Mouse (Mus musculus): Measurements from ENCODE around the gene Tmem135. TPM values are rescaled to one million over a fixed set of nuclear protein-coding genes. Genes with fewer than 3 reads are reported as not detected.

Gene Tmem135
- polyA plus RNA-seq, 1 experiment from 2014 or later = 37.3 TPM

DNA sequence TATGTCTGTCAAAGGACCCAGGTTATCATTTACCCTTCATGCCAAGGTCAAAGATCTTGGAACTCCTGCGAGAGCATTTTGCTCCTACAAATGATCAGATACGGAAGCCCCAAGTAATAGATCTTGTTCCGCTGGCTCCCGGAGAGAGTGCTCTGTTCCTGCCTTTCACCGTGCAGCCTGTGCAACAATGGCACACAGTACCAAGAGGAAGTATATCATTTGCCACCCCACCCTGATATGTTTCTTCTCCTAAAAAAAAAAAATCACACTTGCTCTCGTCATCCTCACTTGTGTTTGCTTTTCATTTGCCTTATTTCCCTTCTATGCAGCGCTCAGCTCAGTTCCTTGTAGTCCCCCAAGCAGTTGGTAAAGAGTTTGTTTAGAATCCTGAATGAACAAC is 8.1 kb upstream of the Tmem135 start:
- WGBS = 64% methylated on average over 7 of the region's 7 CpGs
- Histone ChIP-seq H3K9me3 (no peaks in the 10 kb centered on the region), H3K4me2 (no peak overlapping the region), H3K36me3 (0 out of 2 replicates have a peak, but pooled peaks cover 10% of the 10 kb centered on the region), H3K4me1 (peaks cover 48% of the 10 kb centered on the region), H3K27me3 (replicated peaks) (no peaks in the 10 kb centered on the region), H3K4me3 (replicated peaks) (no peak overlapping the region), H3K27ac (peak overlapping the region; percentile 35; the same call in 1 of the 2 replicates), H3K9ac (no peak overlapping the region)
- ATAC-seq (ENCODE audit: insufficient read depth, low FRiP score, low read depth) = no peak

DNA sequence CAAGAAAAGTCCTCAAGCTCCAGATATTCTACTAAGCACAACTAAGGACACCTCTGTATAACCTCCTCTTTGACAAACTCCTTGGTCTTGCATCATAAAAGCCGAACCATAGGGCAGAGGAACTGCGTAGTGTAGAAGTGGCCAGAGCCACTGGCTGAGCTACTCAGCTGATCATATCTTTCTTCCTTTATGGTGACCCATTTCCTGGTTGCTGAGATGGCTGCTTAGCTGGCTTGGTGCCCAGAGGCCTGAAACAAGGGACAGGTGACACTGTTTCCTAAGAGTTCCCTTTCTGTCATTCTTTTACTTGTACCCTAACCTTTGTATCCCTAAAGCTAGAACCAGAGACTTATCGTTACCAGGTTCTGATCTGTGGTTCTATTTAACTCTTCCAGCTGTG is 7.3 kb upstream of the Tmem135 start:
- Histone ChIP-seq H3K4me1 (peaks cover 52% of the 10 kb centered on the region), H3K27ac (peak overlapping the region; percentile 4; the same call in 1 of the 2 replicates), H3K9ac (no peak overlapping the region), H3K36me3 (0 out of 2 replicates have a peak, but pooled peaks cover 12% of the 10 kb centered on the region), H3K4me2 (no peak overlapping the region), H3K9me3 (no peaks in the 10 kb centered on the region), H3K27me3 (replicated peaks) (no peaks in the 10 kb centered on the region), H3K4me3 (replicated peaks) (no peak overlapping the region)
- peak; percentile 37; the same call in 1 of the 2 replicates for ATAC-seq (ENCODE audit: insufficient read depth, low FRiP score, low read depth)
- 84% methylated on average over 3 of the region's 3 CpGs for WGBS

DNA sequence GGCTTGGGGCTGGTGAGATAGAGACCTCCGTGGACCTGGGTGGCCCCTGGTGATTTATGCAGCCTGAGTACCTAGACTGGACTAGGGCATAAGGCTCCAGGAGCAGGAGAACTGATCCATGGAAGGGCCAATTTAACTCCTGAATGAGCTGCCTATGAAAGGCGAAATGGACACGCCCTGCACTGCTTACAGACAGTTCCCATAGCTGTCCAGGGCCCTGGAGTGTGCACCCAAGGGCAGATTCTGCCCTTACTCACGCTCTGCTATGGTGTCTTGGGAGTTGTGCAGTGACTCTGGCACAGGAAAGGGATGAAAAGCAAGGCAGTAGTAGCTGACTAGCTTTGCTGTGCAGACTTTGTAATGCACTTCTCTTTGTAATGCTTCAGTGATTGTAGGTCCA is 6.3 kb upstream of the Tmem135 start:
- Histone ChIP-seq H3K27ac (no peak overlapping the region), H3K36me3 (0 out of 2 replicates have a peak, but pooled peaks cover 12% of the 10 kb centered on the region), H3K9me3 (no peaks in the 10 kb centered on the region), H3K9ac (no peak overlapping the region), H3K4me1 (peaks cover 52% of the 10 kb centered on the region), H3K4me2 (no peak overlapping the region), H3K27me3 (replicated peaks) (no peaks in the 10 kb centered on the region), H3K4me3 (replicated peaks) (no peak overlapping the region)
- ATAC-seq (ENCODE audit: insufficient read depth, low FRiP score, low read depth) = no peak
- 68% methylated on average over 4 of the region's 4 CpGs for WGBS

DNA sequence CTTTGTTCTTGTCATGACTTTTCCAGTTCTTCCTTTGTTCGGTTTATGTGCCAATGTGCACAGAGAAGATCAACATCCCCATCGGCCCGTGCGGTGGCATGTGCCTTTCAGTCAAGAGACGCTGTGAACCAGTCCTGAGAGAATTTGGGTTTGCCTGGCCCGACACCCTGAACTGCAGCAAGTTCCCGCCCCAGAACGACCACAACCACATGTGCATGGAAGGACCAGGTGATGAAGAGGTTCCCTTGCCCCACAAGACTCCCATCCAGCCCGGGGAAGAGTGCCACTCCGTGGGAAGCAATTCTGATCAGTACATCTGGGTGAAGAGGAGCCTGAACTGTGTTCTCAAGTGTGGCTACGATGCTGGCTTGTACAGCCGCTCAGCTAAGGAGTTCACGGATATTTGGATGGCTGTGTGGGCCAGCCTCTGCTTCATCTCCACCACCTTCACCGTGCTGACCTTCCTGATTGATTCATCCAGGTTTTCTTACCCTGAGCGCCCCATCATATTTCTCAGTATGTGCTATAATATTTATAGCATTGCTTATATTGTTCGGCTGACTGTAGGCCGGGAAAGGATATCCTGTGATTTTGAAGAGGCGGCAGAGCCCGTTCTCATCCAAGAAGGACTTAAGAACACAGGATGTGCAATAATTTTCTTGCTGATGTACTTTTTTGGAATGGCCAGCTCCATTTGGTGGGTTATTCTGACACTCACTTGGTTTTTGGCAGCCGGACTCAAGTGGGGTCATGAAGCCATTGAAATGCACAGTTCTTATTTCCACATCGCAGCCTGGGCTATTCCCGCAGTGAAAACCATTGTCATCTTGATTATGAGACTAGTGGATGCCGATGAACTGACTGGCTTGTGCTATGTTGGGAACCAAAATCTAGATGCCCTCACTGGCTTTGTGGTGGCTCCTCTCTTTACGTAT is 3.3 kb upstream of the Tmem135 start:
- Histone ChIP-seq H3K36me3 (0 out of 2 replicates have a peak, but pooled peaks cover 12% of the 10 kb centered on the region), H3K27ac (peak overlapping the region; percentile 55; the same call in 1 of the 2 replicates), H3K27me3 (replicated peaks) (no peaks in the 10 kb centered on the region), H3K9me3 (no peaks in the 10 kb centered on the region), H3K4me2 (peak overlapping the region; percentile 35), H3K4me3 (replicated peaks) (peak overlapping the region; percentile 10), H3K4me1 (peaks cover 46% of the 10 kb centered on the region), H3K9ac (no peak overlapping the region)
- no peak for ATAC-seq (ENCODE audit: insufficient read depth, low FRiP score, low read depth)
- WGBS = 73% methylated on average over 24 of the region's 24 CpGs

DNA sequence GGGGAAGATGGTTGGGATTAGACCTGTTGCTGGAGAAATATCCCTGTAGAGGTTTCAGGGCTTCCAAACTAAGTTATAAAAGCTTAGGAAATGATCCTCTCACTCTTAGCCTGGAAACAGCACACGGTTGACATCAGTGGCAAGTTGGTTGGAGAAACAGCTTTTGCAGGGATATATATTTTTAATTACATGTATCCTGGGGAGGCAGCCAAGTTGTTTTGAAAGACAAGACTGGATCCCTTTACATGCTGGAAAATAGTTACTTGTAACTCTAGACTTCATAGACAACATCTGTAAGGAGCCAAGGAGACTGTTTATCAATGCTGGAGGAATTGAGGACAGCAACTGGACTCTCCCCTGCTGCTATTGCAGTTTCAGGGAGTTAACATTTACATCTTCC is 2.0 kb upstream of the Tmem135 start:
- Histone ChIP-seq H3K27me3 (replicated peaks) (no peaks in the 10 kb centered on the region), H3K4me2 (peak overlapping the region; percentile 47), H3K9ac (peak overlapping the region; percentile 26; the same call in 1 of the 2 replicates), H3K4me1 (peaks cover 34% of the 10 kb centered on the region), H3K4me3 (replicated peaks) (peak overlapping the region; percentile 38), H3K27ac (peak overlapping the region; percentile 45), H3K36me3 (0 out of 2 replicates have a peak, but pooled peaks cover 12% of the 10 kb centered on the region), H3K9me3 (no peaks in the 10 kb centered on the region)
- no peak for ATAC-seq (ENCODE audit: insufficient read depth, low FRiP score, low read depth)
- 31% methylated on average over 1 of the region's 1 CpGs for WGBS

DNA sequence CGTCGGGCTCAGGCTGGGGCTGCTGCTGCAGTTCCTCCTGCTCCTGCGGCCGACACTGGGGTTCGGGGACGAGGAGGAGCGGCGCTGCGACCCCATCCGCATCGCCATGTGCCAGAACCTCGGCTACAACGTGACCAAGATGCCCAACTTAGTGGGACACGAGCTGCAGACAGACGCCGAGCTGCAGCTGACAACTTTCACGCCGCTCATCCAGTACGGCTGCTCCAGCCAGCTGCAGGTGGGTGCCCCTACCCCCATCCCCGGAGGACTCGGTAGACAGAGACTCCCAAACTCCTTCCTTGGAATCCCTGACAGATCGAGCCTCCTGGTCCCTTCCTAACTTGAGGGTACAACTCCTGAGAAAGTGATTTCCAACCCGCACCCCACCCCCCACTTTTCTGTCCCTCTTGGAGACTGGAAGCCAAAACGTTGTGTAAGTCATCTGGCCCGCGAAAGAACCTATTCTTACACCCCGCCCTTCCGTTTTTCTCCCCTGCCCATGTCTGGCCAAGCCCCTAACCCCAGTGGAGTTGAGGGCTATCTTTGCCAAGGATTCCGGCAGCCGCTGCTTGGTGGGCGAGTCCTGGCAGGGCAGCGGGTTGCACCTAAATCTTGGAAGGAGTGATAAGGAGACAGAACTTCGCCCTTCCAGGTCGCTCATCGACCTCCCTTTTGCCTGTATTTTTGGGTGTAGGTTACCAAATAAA is 865 bp upstream of the Tmem135 start:
- peak overlapping the region; percentile 78 for H3K27ac ChIP-seq
- peak overlapping the region; percentile 88 for H3K4me3 ChIP-seq (replicated peaks)
- 0 out of 2 replicates have a peak, but pooled peaks cover 8% of the 10 kb centered on the region for H3K36me3 ChIP-seq
- H3K27me3 ChIP-seq (replicated peaks) = no peaks in the 10 kb centered on the region
- H3K9ac ChIP-seq = peak overlapping the region; percentile 62
- under 1% methylated on average over 35 of the region's 35 CpGs for WGBS
- H3K4me1 ChIP-seq = peaks cover 24% of the 10 kb centered on the region
- no peak for ATAC-seq (ENCODE audit: insufficient read depth, low FRiP score, low read depth)
- H3K4me2 ChIP-seq = peak overlapping the region; percentile 79
- H3K9me3 ChIP-seq = no peaks in the 10 kb centered on the region

DNA sequence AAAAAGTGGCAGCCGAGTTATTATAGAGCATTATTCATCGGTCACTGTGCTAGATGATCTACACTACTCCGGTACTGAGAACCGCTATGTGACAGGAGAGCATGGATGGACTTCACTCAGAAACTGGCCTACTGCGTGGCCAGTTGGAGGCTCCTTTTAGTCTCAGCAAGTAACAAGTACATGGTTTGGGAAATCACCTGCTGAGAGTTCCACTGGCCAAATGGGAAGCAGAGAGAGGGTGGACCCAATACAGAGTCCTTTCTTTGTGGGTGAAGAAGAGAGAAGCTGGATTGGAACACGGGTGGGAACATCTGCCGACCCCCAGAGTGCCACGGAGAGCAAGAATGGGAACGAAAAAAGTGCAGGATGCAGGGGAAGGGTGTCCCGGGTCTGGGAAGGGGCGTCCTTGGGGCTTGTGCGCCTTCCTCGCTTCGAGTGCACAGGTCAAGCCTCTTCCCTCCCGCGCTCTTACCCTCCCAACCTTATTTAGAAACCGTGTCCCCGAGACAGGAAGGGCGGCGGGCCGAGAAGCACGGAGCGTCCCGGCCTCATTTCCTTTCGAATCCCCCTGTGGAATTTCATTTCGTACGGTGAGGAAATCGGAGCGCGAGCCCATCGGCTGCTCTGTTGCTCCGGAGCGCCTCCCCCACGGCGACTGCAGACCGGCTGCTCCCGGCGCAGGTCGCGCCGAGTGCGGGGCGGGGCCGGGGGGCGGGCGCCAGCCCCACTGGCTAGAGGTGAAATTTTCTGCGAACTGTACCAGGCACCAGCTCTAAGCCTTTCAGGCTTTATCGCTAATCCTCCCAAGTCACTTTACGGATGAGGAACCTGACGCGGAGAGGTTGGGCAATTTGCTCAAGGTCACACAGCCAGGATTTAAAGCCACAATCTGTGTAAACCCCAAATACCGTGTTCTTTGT is 709 bp downstream of the Tmem135 start:
- H3K4me3 ChIP-seq (replicated peaks) = peak overlapping the region; percentile 88
- no peaks in the 10 kb centered on the region for H3K27me3 ChIP-seq (replicated peaks)
- 0 out of 2 replicates have a peak, but pooled peaks cover 8% of the 10 kb centered on the region for H3K36me3 ChIP-seq
- peak overlapping the region; percentile 30; the same call in 1 of the 2 replicates for H3K9ac ChIP-seq
- peak; percentile 85 for ATAC-seq (ENCODE audit: insufficient read depth, low FRiP score, low read depth)
- WGBS = 3% methylated on average over 52 of the region's 52 CpGs
- H3K9me3 ChIP-seq = no peaks in the 10 kb centered on the region
- peak overlapping the region; percentile 79 for H3K4me2 ChIP-seq
- peak overlapping the region; percentile 86 for H3K27ac ChIP-seq
- H3K4me1 ChIP-seq = peaks cover 13% of the 10 kb centered on the region

DNA sequence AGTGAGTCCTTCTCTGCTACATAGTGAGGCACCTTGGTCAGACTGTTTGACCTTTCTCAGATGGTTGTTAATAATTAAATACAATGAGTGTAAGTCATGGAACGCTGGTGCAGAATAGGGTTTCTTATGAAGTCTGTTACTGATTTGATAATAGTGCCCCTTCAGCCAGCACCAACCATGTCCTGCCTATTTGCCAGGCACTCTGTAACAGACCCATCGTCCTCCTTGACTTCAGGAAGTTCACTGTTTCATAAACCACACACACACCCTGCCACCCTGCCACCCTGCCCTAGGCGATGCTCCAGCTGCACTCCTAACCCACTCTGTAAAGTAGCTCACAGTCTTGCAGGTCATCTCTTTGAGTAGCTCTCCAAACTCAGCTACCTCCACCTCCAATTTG is 2.1 kb downstream of the Tmem135 start:
- Histone ChIP-seq H3K4me3 (replicated peaks) (no peak overlapping the region), H3K27ac (no peak overlapping the region), H3K27me3 (replicated peaks) (no peaks in the 10 kb centered on the region), H3K9me3 (no peaks in the 10 kb centered on the region), H3K4me2 (0 out of 2 replicates have a peak overlapping the region, but pooled peaks have one; percentile 0), H3K9ac (no peak overlapping the region), H3K36me3 (no peaks in the 10 kb centered on the region), H3K4me1 (peaks cover 2% of the 10 kb centered on the region)
- 70% methylated on average over 3 of the region's 3 CpGs for WGBS
- ATAC-seq (ENCODE audit: insufficient read depth, low FRiP score, low read depth) = no peak

DNA sequence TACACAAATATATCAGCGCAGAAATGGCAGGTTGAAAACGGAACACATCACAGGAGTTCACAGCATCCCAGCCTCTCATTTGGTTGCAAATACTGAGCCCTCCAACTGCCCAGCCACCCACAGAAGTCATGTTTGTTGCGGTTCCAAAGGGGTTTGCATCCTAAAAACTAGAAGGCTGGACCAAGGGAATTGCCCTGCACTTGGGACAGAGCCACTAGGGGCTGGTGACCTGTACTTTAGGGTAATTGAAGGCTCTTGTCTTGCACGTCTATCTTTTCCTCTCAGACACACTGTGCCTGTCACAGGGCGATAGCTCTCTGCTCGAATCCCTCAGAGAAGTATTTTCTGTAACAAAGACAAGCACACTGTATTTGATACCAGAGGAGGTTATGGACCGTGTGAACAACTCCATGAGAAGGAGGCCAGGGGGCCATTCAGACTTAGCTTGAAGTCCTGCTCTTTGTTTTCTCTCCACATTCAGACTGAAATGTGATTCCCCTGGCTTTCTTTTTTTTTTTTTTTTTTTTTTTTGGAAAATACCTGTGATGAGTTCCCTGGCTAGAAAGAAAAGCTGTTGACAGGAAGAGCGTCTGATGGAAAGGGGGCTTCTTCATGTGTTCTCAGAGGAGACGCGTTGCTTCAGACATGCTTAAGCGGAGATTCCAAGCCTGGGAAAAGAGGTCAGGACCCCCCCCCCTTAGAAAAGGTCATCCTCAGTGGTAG is 2.7 kb downstream of the Tmem135 start:
- Histone ChIP-seq H3K27ac (no peak overlapping the region), H3K4me3 (replicated peaks) (no peak overlapping the region)
- 64% methylated on average over 11 of the region's 11 CpGs for WGBS

DNA sequence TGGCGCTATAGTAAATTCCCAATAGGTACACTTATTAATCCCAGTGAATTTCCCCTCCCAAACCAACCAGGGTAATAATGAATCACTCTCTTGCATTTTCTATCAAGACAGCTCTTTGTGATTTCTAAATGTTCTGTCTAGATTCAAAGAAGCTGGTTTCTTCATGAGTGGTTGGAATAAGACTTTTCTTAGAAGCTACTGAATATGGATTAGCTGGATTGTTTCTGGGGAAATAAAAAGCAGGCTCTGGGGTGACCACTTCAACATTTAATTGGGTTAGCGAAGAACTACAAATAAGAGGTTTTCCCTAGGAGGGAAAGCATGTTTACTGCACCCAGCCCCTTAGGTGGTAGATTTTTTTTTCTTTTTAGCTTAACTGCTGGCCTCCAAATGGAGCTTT is 3.3 kb downstream of the Tmem135 start:
- Histone ChIP-seq H3K27me3 (replicated peaks) (no peaks in the 10 kb centered on the region), H3K9me3 (no peaks in the 10 kb centered on the region), H3K4me2 (no peak overlapping the region), H3K4me1 (no peaks in the 10 kb centered on the region), H3K36me3 (no peaks in the 10 kb centered on the region), H3K9ac (no peak overlapping the region), H3K27ac (no peak overlapping the region), H3K4me3 (replicated peaks) (no peak overlapping the region)
- 95% methylated on average over 2 of the region's 2 CpGs for WGBS
- no peak for ATAC-seq (ENCODE audit: insufficient read depth, low FRiP score, low read depth)

More for the DNA sequence above, 2.7 kb downstream of the Tmem135 start:
- Histone ChIP-seq H3K27me3 (replicated peaks) (no peaks in the 10 kb centered on the region), H3K9me3 (no peaks in the 10 kb centered on the region), H3K36me3 (no peaks in the 10 kb centered on the region), H3K4me1 (no peaks in the 10 kb centered on the region), H3K4me2 (0 out of 2 replicates have a peak overlapping the region, but pooled peaks have one; percentile 0), H3K9ac (no peak overlapping the region)
- ATAC-seq (ENCODE audit: insufficient read depth, low FRiP score, low read depth) = no peak

Data from stomach, embryonic 15.5 days (tissue).